Comparison of ENCODE assay signal across 21 mouse cellular contexts in genomic region chr14:34930040-34930719, GRCm38 (mm10).
DNase-seq lines count a peak whose midpoint lies in the region; ATAC-seq lines count a peak whose summit lies in the region.
"Had no signal": no experiment of that assay in that cellular context is flagged by ENCODE, and none has a peak within 500 bp of the region (broad histone marks: within the 10 kb centered on the region; RNA-seq: fewer than 3 reads in every experiment).

No protein-coding gene starts in this region.

- no peaks in the 10 kb centered on the region for H3K36me3 ChIP-seq in limb, embryonic 10.5 days
- H3K36me3 ChIP-seq: embryonic facial prominence, embryonic 10.5 days; forebrain, embryonic 12.5 days; heart, embryonic 13.5 days; liver, embryonic 12.5 days; neural tube, embryonic 12.5 days had no signal

- H3K27me3 ChIP-seq in limb, embryonic 10.5 days (ENCODE audit: low read depth, poor library complexity, severe bottlenecking), result no peaks in the 10 kb centered on the region
- H3K27me3 ChIP-seq: forebrain, embryonic 12.5 days; liver, embryonic 12.5 days; neural tube, embryonic 12.5 days had no signal

- 87% methylated on average over 8 of the region's 8 CpGs for WGBS in limb, embryonic 10.5 days

- no peak overlapping the region for H3K27ac ChIP-seq in limb, embryonic 10.5 days
- H3K27ac ChIP-seq: embryonic facial prominence, embryonic 10.5 days; forebrain, embryonic 12.5 days; heart, embryonic 13.5 days; liver, embryonic 12.5 days; neural tube, embryonic 12.5 days had no signal

- no peak overlapping the region for H3K4me3 ChIP-seq in limb, embryonic 10.5 days
- H3K4me3 ChIP-seq: embryonic facial prominence, embryonic 10.5 days; forebrain, embryonic 12.5 days; heart, embryonic 13.5 days; liver, embryonic 12.5 days; neural tube, embryonic 12.5 days had no signal

- intact Hi-C loops in left cerebral cortex, postnatal 4 days (cut with DNase I), result no loop called here
- intact Hi-C loops in left cerebral cortex, postnatal 10 days (cut with DNase I), result no loop called here
- intact Hi-C loops in heart, postnatal 25 days (cut with DNase I), result no loop called here

- no peaks in the 10 kb centered on the region for H3K4me1 ChIP-seq in limb, embryonic 10.5 days
- H3K4me1 ChIP-seq: heart, embryonic 13.5 days; liver, embryonic 12.5 days; neural tube, embryonic 12.5 days had no signal

- no peak for ATAC-seq in cerebellum, adult (ENCODE audit: insufficient number of reproducible peaks, low FRiP score, low TSS enrichment)
- ATAC-seq: liver, embryonic 12.5 days had no signal

- H3K9me3 ChIP-seq in limb, embryonic 10.5 days (replicated peaks), result no peaks in the 10 kb centered on the region
- H3K9me3 ChIP-seq: embryonic facial prominence, embryonic 10.5 days; forebrain, embryonic 12.5 days; heart, embryonic 13.5 days; liver, embryonic 12.5 days; neural tube, embryonic 12.5 days had no signal

- DNase-seq in cerebellum, adult 11 months, result peak; percentile 28
- peak; percentile 43 for DNase-seq in left cerebral cortex, postnatal 4 days
- DNase-seq in left cerebral cortex, postnatal 10 days (ENCODE audit: extremely low spot score in 1 of 2, low spot score in 2 of 2), result no peak
- DNase-seq in cerebellum, postnatal 25 days, result peak; percentile 40 to 63
- DNase-seq in layer of hippocampus, postnatal 36 days, result peak; percentile 31 to 46
- no peak for DNase-seq in heart, postnatal 25 days (ENCODE audit: low spot score)
- DNase-seq in limb, embryonic 10.5 days (ENCODE audit: low spot score), result no peak
- DNase-seq: adrenal gland, adult 8-10 months; gastrocnemius, postnatal 10 days; heart, adult 11 months; heart, postnatal 36 days; kidney, adult 8-10 months; kidney, postnatal 25 days; lung, embryonic 14.5 days; lung, postnatal 36 days had no signal

Comparison
In these comparisons a context has a peak if more than half of its experiments do, and no peak if none do; other contexts are left out.
1. DNase-seq: peak in cerebellum, adult 11 months (single experiment), left cerebral cortex, postnatal 4 days (single experiment), cerebellum, postnatal 25 days (2 of 2) and layer of hippocampus, postnatal 36 days (2 of 2); none in left cerebral cortex, postnatal 10 days (0 of 2), heart, postnatal 25 days (single experiment) and limb, embryonic 10.5 days (single experiment).